Mouse (Mus musculus) midbrain, embryonic 14.5 days (tissue): Measurements from ENCODE around the gene Tmem50b. TPM values are rescaled to one million over a fixed set of nuclear protein-coding genes. Genes with fewer than 3 reads are reported as not detected.
A peak's percentile ranks its signal among the peaks of the same experiment; 100 is the strongest.

Experiments used
- ATAC-seq: fragments of 200-750 bp; cut with Nextera tagmentation; 2 replicates; pipeline ENCODE4 v1.8.0; 2017; ENCODE audit warnings: moderate number of reproducible peaks, moderate library complexity; ENCODE audit not compliant: low FRiP score, low TSS enrichment
- DNase-seq: peaks from one replicate; pipeline ENCODE4 v3.0.0-alpha.2; 2015
- H3K27ac ChIP-seq: fragments of 300-500 bp; sonication (generic); replicated peaks from 2 replicates; pipeline ENCODE4 v1.5.1; 2014; ENCODE audit warnings: mild to moderate bottlenecking, low read depth, low read length, moderate library complexity
- H3K27me3 ChIP-seq: fragments of 300-500 bp; sonication (generic); 2 replicates; pipeline ENCODE4 v1.6.1; 2014; ENCODE audit warnings: low read length, control low read depth, mixed read lengths; ENCODE audit not compliant: control insufficient read depth, insufficient read depth
- H3K36me3 ChIP-seq: fragments of 300-500 bp; sonication (generic); 2 replicates; pipeline ENCODE4 v1.6.1; 2014; ENCODE audit warnings: low read length, control low read depth; ENCODE audit not compliant: control insufficient read depth, insufficient read depth
- H3K4me1 ChIP-seq: fragments of 300-500 bp; sonication (generic); 2 replicates; pipeline ENCODE4 v1.6.1; 2014; ENCODE audit warnings: mild to moderate bottlenecking, antibody characterized with exemption, low read length, control low read depth; ENCODE audit not compliant: control insufficient read depth, insufficient read depth
- H3K4me2 ChIP-seq: fragments of 300-500 bp; sonication (generic); 2 replicates; pipeline ENCODE4 v1.6.1; 2014; ENCODE audit warnings: mild to moderate bottlenecking, low read length, moderate library complexity
- H3K4me3 ChIP-seq: fragments of 300-500 bp; sonication (generic); replicated peaks from 2 replicates; pipeline ENCODE4 v1.5.1; 2014; ENCODE audit warnings: low read depth, low read length
- H3K9ac ChIP-seq: fragments of 300-500 bp; sonication (generic); replicated peaks from 2 replicates; pipeline ENCODE4 v1.6.1; 2014; ENCODE audit warnings: mild to moderate bottlenecking, low read length, moderate library complexity
- H3K9me3 ChIP-seq: fragments of 300-500 bp; sonication (generic); 2 replicates; pipeline ENCODE4 v1.6.1; 2016; ENCODE audit warnings: low read length, control low read depth, mixed read lengths; ENCODE audit not compliant: control insufficient read depth
- WGBS: fragments of 180-500 bp; shearing (Covaris S2); extraction: QIAGEN DNeasy Blood & Tissue Kit; methylation state at CpG from one replicate; pipeline ENCODE4 v1.1.7; 2014; 5-methylcytosine and 5-hydroxymethylcytosine counted together
- polyA plus RNA-seq: library from polyadenylated mRNA; unstranded; fragments of >200 nt; fragmentation: Nextera tagmentation; extraction: Ambion mirVana; gene quantifications from 2 replicates; pipeline ENCODE4 v1.2.1, GENCODE M21; 2014

The Tmem50b gene
- polyA plus RNA-seq, 1 experiment from 2014 or later, result 77.8 TPM

- no peak for DNase-seq
- Histone ChIP-seq H3K4me3 (no peak overlapping the region), H3K27ac (no peak overlapping the region), H3K36me3 (peaks cover 11% of the 10 kb centered on the region), H3K9ac (no peak overlapping the region), H3K27me3 (no peaks in the 10 kb centered on the region), H3K4me2 (no peak overlapping the region), H3K9me3 (no peaks in the 10 kb centered on the region), H3K4me1 (no peaks in the 10 kb centered on the region)
- no peak for ATAC-seq
- WGBS, result 62% methylated on average over 6 of the region's 6 CpGs
Observed at GRCm38 (mm10) chr16:91587730-91588453, 9.7 kb downstream of the Tmem50b start.

- ATAC-seq, result no peak
- Histone ChIP-seq H3K9ac (no peak overlapping the region), H3K4me3 (no peak overlapping the region), H3K4me1 (no peaks in the 10 kb centered on the region), H3K4me2 (no peak overlapping the region), H3K27ac (no peak overlapping the region), H3K27me3 (no peaks in the 10 kb centered on the region), H3K9me3 (no peaks in the 10 kb centered on the region), H3K36me3 (peaks cover 15% of the 10 kb centered on the region)
- DNase-seq, result no peak
- 93% methylated on average over 6 of the region's 6 CpGs for WGBS
Observed at GRCm38 (mm10) chr16:91586244-91586643, 11.4 kb downstream of the Tmem50b start.

DNA sequence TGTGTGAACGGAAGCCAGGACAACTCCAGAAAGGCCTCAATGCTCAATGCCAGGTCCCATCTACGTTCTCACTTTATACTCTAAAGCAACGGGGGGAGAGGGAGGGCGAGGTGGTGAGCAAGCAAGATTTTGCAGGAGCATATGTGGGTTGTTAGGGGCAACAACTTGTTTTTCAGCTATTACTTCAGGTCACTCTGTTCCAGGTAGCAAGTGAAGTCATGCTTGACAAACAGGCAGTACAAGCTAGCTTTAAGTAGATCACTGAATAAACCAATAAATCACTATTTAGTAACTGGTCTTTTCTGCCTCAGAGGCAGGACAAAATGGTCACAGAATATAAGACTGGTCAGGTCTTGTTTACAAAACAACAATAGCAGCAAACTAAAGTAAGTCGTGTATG, 12.0 kb downstream of the Tmem50b start:
- Histone ChIP-seq H3K4me1 (no peaks in the 10 kb centered on the region), H3K4me2 (no peak overlapping the region), H3K9me3 (no peaks in the 10 kb centered on the region), H3K4me3 (no peak overlapping the region), H3K9ac (no peak overlapping the region), H3K36me3 (peaks cover 21% of the 10 kb centered on the region), H3K27me3 (no peaks in the 10 kb centered on the region), H3K27ac (no peak overlapping the region)
- DNase-seq (no peak), ATAC-seq (no peak)
- 92% methylated on average over 5 of the region's 5 CpGs for WGBS

DNA sequence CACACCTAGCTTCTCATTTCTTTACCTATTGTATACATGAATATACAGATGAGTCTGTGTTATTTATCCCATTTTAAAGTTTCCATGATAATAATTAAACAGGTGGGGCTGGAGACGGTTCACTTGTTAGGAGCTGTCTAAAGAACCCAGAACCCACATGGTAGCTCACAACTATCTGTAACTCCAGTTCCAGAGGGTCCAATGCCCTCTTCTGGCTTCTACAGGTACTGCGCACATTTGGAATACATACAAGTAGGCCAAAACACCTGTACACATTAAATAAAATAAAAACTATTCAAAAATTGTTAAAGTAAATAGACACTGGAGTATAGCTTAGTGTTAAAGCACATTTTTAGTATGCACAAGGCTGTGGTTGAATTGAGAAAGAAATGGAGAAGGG, 15.3 kb downstream of the Tmem50b start:
- no peak overlapping the region for H3K4me2 ChIP-seq
- ATAC-seq, result no peak
- H3K27ac ChIP-seq, result no peak overlapping the region
- H3K9me3 ChIP-seq, result no peaks in the 10 kb centered on the region
- peak; percentile 63 for DNase-seq
- peaks cover 34% of the 10 kb centered on the region for H3K36me3 ChIP-seq
- H3K4me1 ChIP-seq, result no peaks in the 10 kb centered on the region
- no peak overlapping the region for H3K4me3 ChIP-seq
- no peaks in the 10 kb centered on the region for H3K27me3 ChIP-seq
- WGBS, result 83% methylated on average over 2 of the region's 2 CpGs
- no peak overlapping the region for H3K9ac ChIP-seq

DNA sequence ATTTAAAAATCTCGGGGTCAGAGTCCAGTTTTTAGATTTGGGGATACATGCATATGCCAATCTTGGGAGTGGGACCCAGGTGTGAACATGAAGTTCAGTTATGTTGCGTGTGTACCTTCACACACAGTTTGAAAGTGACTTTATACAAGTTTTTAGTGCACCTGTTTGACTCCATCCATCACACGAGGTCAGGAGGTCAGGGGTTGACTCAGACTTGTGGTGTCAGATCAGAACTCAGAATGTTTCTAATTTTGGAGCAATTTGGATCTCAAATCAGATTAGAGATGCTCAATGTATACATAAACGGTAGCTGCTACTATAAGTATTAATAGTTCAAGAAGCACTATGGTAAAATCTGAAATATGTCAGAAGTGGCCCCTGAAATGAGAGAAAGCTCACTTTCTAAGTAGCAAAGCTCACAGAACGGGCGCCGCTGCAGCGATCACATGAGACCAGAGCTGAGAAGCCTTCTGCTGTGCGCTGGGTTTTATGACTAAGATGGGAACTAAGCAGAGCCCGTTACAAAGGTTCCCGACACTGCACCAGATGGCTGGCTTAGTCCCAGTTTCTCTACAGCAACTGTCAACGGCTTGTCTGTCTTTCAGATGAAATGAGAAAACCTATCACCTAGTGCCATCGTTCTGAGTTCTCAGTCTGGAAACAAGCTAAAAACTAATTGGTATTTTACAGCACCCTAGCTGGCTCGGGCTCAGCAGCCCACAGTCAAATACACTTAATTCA, 18.4 kb downstream of the Tmem50b start:
- 84% methylated on average over 14 of the region's 14 CpGs for WGBS
- no peaks in the 10 kb centered on the region for H3K27me3 ChIP-seq
- H3K9ac ChIP-seq, result no peak overlapping the region
- H3K36me3 ChIP-seq, result peaks cover 37% of the 10 kb centered on the region
- no peak for ATAC-seq
- DNase-seq, result no peak
- H3K4me1 ChIP-seq, result no peaks in the 10 kb centered on the region
- no peak overlapping the region for H3K27ac ChIP-seq
- no peaks in the 10 kb centered on the region for H3K9me3 ChIP-seq
- H3K4me2 ChIP-seq, result no peak overlapping the region
- H3K4me3 ChIP-seq, result no peak overlapping the region

DNA sequence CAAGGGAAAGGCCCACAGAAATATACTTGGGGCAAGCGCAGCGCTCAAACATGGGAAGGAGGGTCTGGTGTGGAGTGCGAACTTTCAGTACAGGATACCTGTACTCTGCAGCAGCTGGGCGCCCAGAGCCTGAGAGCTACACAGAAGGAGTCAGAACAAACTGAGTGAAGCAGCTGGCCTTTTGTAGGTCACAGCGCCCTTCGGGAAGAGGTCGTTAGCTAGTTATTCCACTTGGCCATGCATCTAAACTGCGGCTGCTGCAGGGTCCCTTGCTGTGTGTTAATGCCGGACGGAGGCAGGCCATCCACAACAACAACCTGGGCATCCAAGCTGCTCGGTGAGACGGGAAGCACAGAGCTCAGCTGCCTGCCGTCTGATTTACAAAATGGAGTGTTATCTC, 22.4 kb downstream of the Tmem50b start:
- no peak overlapping the region for H3K4me2 ChIP-seq
- no peaks in the 10 kb centered on the region for H3K27me3 ChIP-seq
- no peaks in the 10 kb centered on the region for H3K9me3 ChIP-seq
- no peak for ATAC-seq
- H3K36me3 ChIP-seq, result peaks cover 27% of the 10 kb centered on the region
- H3K27ac ChIP-seq, result no peak overlapping the region
- H3K4me3 ChIP-seq, result no peak overlapping the region
- H3K4me1 ChIP-seq, result no peaks in the 10 kb centered on the region
- H3K9ac ChIP-seq, result no peak overlapping the region
- 72% methylated on average over 13 of the region's 13 CpGs for WGBS
- no peak for DNase-seq

DNA sequence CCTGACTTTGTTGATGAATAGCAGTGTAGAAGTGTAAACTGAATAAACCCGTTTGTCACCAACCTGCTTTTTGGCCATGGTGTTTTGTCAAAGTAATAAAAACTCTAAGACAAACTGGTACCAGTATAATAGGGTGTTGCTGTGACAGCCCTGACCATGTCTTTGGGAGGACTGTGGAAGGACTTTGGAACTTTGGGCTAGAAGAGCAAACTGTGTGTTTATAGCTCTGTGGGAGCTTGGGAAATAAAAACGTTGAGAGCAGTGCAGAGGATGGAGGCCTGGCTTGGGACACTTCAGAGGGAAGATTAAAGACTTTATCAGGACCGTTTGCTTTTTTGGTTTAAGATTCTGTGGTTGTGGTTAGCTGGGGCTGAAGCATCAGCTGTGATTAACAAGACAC, 26.5 kb downstream of the Tmem50b start:
- Histone ChIP-seq H3K4me2 (no peak overlapping the region), H3K9me3 (no peaks in the 10 kb centered on the region), H3K36me3 (peaks cover 5% of the 10 kb centered on the region; the same call in 1 of the 2 replicates), H3K27ac (no peak overlapping the region), H3K4me1 (no peaks in the 10 kb centered on the region), H3K4me3 (no peak overlapping the region), H3K9ac (no peak overlapping the region), H3K27me3 (no peaks in the 10 kb centered on the region)
- WGBS, result 76% methylated on average over 3 of the region's 3 CpGs
- DNase-seq (no peak), ATAC-seq (no peak)

DNA sequence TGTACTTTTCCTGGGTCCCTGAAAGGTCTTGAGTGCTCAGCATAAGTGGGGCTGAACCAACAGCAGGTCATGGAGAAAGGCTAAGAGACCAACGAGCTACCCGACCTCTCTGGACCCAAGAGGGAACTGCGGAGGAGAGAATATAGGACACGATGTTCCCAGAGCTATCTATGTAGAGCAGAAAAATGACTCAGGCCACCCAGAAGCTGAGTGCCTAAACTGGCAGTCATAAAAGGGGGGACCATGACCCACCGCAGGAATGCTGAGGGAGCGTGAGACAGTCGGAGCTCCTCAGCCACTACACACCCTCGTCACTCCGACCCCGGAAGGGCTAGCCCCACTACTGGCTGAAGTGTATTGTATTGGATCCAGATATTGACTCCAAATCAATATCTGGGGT, 28.6 kb downstream of the Tmem50b start:
- ATAC-seq (no peak), DNase-seq (no peak)
- no peaks in the 10 kb centered on the region for H3K9me3 ChIP-seq
- no peak overlapping the region for H3K4me2 ChIP-seq
- H3K9ac ChIP-seq, result no peak overlapping the region
- no peaks in the 10 kb centered on the region for H3K4me1 ChIP-seq
- WGBS, result 91% methylated on average over 10 of the region's 10 CpGs
- no peak overlapping the region for H3K27ac ChIP-seq
- no peak overlapping the region for H3K4me3 ChIP-seq
- no peaks in the 10 kb centered on the region for H3K27me3 ChIP-seq
- H3K36me3 ChIP-seq, result peaks cover 5% of the 10 kb centered on the region; the same call in 1 of the 2 replicates

- Histone ChIP-seq H3K27me3 (no peaks in the 10 kb centered on the region), H3K4me1 (no peaks in the 10 kb centered on the region), H3K4me3 (no peak overlapping the region), H3K4me2 (no peak overlapping the region), H3K9me3 (no peaks in the 10 kb centered on the region), H3K9ac (no peak overlapping the region), H3K36me3 (peaks cover 27% of the 10 kb centered on the region), H3K27ac (no peak overlapping the region)
- DNase-seq (no peak), ATAC-seq (no peak)
- 94% methylated on average over 7 of the region's 7 CpGs for WGBS
Observed at GRCm38 (mm10) chr16:91566002-91566401, 31.6 kb downstream of the Tmem50b start.
